Mouse (Mus musculus) adrenal gland, postnatal 10 days (tissue): ENCODE measurements around the gene Tspan9. TPM values are rescaled to one million over a fixed set of nuclear protein-coding genes. Genes with fewer than 3 reads are reported as not detected.

Experiments used
- DNase-seq: peaks from one replicate; pipeline ENCODE4 v3.0.0; 2021; ENCODE audit warnings: mixed read lengths
- total RNA-seq, 2 experiments: library from RNA; stranded (reverse); gene quantifications; 2 replicates each; pipeline ENCODE4 v1.2.3; 2021

Gene Tspan9
- total RNA-seq, 2 experiments from 2014 or later: 55.8 to 66.3 TPM

DNA sequence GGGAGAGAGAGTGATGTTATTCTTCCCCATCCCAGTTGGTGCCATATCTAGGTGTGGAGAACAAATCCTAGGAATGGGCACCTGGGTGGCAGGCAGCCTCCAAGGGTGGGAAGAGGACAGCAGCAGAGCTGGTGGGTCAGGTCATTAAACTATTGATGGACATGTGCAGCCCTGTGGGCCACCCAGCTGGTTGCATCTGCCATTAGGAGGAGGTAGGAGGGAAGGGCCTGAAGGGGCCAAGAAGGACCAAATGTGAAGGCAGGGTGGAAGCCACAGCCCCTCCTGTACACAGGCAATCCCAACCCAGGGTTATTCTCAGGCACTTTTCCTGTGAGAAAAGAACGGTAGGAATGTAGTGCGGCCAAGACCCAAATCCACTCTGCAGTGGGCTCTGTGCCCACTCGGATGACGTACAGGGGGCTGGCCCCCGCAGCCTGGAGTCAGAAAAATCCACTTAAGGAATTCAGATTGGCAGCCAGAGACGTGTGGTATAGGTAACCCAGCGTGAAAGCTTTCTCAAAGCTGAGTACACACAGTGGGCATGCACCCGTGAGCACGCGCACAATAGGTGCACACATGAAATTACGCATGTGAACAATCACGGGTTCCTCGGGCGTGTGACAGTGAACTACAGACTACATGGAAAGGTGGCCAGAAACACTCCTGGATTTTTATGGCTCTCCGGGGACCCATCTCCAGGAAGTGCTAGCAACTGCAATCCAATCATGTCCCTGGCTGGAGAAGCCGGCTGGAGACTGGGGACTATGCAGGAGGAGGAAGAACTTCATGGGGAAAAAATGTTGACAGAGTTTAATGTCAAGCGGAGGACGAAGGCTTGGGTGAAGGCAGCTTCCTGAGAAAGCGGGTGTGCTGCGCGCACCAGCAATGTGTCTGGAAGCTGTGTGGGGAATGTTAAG lies 67.0 kb downstream of the Tspan9 start:
- peak; percentile 43 for DNase-seq

DNA sequence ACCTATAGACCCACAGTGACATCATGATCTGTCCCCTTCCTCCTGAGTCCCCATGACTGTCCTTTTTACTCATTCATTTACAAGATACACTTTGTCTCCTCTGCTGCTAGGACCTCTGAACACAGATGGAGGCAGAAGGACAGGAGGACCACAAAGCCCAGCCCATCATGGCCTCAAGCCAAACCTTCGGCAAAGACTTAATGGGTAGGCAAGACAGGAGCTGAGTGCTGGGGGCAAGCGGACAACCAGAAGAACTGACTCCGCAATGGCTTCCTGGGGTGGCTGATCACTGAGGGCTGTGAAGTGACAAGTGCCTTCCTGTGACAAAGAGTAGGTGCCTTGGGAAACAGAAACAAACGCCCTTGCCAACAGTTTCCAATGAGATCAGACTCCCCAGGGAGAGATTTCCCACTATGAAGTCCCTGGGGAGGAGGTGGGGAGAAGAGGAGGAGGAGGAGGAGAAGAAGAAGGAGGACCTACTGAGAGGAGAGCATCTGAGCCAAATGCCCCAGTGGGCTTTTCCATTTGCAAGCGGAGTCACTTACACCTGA lies 67.9 kb downstream of the Tspan9 start:
- DNase-seq: no peak

DNA sequence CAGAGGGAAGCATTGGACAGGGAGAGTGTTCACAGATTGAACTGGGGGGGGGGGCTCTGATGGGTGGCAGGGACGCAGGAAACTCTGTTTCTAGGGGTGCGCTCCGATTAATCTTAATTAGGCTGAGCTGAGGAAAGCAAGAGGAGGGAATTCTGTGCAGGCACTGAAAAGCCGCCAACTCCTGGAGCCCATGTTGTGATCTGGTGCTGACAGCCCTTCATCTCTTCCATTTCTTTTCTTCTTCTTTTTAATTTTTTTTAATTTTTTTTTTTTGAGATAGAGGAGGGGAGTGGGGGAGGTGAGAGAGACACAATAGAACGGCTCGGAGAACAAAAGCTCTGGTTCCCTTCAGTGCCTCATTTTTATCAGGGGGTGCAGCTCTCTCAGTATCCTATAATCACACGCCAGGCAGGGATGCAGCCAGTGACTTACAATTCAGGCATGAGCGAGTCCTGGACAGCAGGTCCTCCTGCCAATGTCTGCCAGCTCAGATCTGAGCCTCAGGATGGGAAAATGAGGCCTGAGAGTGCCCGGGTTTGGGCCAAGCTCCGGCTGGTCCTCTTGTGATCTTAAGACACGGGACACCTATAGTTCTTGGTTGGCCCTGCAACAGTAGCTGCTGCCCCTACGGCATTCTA lies 72.4 kb downstream of the Tspan9 start:
- DNase-seq: no peak

DNA sequence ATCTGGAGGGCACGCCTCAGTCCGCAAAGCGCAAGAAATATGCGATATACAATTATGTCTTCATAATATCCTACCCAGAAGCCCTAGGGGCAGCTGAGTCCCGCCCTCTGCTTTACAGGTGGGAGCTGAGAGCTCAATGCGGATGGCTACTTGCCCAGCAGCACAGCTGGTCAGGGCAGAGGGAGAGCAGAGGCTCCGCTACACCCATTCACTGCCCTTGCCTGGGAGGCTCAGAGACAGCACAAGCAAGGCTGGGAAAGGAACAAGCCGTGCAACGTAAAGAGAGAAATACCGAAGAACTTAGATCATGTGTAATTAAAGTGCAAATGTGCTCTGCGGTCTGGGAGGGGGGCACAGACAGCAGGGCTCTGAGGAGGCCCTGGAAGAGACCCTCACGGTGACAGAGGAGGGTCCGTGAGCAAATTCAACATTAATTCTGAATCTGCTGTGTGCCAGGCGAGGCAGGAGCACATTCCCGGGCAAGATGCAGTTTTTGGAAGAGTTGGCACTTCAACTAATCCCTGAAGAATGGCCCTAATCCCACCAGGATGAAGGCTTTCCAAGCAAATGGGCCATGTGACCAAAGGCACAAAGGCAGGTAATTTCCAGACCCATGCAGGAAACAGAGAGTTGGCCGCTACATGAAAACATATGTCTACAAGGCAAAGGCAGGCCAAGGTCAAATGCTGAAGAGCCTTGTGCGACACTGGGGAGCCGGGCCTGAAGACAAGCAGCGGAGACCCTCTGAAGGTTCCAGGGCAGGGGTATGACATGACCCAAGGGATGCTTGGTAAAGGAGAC lies 73.1 kb downstream of the Tspan9 start:
- DNase-seq: no peak

DNA sequence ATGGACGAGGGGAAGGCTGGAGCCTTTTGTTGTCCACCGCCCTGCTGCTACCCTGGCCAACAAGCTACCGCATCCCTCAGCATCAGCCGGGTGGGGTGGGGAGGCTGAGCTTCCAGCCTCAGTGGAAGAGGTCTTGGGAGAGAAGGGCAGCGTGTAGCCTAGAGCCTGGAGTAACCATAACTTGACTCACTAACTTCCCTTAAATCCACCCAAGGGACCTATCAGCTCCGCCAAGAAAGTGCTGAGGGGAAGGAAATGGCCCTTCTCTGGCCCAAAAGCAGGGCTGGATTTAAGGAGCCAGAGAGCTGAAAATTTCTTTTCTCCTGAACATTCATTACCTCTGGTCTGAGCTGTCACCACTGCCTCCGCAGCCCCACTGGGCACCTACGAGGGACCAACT lies 75.2 kb downstream of the Tspan9 start:
- DNase-seq: no peak

DNA sequence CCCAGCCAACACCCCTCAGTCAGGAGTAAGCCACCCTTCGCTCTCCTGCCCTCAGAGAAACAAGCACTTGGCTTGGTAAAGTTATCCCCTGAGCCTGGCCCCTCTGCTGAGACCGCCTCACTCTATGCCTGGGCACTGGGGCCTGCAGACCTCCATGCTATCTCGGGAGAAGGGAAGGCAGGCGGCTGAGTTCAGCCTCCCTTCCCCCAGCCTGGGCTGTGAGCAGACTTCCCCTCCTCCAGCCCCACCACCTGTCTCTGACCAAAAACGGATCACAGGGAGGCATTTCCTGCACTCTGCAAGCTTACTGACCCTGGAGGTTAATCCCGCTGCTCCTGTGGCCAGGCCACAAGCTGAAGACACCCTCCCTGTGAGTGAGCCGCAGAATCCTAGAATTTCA lies 77.4 kb downstream of the Tspan9 start:
- DNase-seq: no peak

DNA sequence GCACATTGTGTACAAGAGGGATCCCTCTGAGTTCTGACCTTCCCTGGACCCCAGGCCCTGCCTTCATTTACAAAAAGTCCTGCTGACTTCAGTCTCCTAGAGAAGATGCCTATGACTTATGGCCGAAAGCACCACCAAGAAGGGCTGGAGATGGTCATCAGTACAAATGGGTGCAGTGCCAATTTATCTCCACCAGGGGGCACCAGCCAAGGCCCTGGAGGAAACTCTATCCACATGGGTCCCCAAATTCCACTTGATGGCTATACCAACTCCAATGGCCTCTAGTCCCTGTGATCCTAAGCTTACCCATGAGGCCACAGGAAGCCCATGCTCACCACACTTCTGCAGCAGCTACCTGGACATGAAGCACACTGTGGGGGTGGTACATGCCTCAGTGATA lies 79.9 kb downstream of the Tspan9 start:
- peak; percentile 67 for DNase-seq

DNA sequence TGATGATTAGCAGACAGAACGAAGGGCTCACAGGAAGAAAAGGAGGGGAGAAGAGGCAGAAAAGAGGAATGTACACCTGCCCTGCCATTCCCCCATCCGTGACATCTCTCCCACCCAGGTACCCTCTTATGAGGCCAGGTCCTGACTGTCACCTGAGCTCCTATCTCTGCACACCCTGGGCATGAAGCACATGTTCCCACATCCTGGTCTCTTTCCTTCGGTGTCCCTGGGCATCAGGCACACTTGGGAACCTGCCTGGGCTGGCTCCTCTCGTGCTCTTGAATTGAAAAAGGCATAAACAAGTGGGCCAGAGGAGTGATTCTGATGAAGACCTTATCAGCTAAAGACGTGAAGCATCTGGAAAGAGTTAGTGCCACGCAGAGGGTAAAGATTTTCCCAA lies 80.6 kb downstream of the Tspan9 start:
- no peak for DNase-seq

DNA sequence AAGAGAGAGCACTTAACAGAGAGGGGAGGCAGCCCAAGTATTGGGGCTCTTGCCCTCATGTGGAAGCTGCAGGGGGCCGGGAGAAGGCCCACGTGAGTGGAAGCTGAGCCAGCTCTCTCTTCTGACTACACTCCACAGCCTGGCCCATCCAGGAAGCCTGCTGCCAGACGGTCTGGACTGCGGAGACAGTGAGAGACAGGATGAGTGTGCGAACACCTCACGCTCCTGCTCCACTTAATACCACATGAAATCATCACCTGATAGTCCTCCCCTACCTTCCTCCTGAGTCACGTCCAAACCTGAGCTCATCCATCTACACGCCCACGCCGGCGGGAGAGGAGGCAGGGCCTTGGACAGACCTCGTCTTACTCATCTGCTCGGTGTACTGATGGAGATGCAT lies 81.2 kb downstream of the Tspan9 start:
- DNase-seq: no peak

DNA sequence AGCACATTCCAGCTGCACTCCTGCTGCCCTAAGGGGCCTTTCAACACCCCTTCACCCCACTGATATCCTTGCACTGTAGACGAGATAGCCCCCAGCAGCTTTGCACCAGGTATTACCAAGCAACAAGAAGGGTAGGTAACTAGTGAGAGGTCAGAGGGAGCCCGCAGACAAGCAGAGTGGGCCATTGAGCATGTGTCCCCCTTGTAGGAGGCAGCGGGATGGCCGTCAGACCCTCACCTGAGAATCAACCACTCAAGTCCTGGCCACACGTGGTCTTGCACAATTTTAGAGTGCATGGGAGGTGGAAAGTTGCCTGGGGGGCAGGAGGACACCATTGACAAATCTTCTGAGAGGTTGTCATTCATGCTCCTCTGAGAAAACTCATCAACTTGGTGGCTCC lies 82.1 kb downstream of the Tspan9 start:
- DNase-seq: no peak

DNA sequence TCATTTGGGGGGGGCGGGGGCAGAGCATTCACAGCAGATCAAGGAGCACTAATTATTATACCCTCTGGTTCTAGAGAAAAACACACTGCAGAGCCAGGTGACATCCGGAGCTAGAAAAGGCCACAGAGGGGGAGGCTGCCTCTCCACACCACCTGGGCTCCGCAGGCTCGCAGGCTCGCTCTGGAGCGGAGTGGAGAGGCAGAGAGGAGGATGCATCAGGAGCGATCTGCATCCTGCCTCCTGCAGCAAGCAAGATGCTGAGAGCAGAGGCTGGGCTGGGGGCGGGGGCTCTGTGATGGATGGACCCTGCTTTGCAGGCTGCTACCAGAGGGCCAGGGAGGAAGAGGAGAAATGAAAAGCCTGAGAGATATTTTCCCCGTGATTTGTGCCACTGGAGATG lies 84.8 kb downstream of the Tspan9 start:
- no peak for DNase-seq

DNA sequence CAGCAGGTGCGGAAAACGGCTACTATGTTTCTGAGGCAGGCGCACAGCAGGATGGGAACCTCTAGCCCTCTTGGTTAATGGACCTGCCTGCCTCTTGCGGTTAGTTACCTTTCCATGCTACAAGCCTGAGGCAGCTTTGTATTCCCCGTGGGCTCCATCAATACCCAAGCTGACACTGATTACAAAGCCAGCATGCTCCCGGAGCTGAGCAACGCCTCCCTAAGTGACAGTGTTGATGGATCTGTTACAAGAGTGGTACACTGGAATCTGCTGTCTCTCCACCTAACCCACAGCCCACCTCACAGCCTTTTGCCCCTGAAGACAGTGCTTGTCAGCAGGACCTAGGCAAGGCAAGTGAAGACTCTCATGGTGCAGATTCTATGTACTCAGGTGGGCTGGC lies 85.2 kb downstream of the Tspan9 start:
- no peak for DNase-seq

DNA sequence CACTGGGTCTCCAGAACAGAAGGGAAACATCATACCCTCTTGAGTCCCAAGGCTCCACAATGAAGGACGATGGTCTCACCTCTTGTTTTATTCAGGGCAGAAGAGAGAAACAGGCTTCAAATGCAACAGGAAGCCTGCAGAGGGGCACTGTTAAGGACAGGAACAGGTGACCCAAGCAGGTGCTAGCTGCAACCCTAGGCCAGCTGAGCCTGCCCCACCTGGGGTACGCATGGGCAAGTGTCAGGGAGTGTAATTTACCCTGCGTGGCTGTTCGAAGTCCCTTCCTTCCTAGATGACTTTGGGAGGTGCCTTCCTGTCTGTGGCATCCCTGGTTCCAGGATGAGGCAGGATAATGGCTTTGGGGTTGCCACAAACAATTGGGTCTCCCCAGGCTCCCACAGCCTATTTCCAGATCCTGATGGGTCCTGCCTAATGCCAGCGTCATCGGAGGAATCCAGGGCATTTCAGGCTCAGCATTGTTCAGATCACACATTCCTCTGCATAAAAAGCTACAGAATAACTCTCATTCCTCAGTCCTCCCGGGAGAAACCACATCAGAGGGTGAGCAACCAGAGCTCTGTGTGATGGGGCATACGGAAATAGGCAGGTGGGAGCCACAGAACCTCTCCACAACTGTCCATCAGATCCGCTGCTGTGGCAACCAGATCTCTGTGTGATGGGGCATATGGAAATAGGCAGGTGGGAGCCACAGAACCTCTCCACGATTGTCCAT lies 90.2 kb downstream of the Tspan9 start:
- no peak for DNase-seq

DNA sequence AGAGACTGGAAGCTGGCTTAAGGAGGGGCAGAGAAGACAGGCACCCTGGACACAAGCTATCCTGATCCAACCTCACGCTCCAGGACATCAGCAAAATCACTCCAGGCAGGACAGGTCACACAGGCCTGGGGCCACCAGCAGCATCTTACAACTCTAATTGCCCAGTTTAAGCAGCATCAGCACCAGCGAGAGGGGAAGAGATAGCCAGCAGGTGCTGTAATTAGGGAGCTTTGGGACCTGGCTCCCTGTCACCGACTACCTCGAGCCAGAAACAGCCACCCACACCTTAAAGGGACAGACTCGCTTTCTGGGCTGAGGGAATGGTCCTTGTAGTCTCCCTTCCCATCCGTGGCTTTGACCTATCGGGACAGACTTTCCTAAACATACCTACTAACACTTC lies 95.7 kb downstream of the Tspan9 start:
- DNase-seq: no peak

DNA sequence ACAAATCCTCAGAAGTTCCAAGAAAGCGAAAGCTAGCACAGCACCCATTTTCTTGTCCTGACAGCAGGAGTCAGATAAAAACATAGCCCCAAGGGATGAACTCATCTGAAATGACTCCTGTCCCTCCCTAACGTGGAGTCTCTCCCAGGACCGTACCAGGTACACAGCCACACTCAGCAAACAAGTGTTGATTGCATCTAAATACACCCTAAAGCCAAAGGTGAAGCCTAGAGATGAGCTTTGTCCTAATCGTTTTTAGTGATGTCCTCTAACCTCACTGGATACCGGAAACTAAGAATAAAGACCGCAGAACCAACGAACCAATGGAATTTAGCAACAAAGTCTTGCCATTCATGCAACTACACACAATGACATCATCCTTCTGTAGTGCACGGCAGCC lies 96.2 kb downstream of the Tspan9 start:
- DNase-seq: no peak

DNA sequence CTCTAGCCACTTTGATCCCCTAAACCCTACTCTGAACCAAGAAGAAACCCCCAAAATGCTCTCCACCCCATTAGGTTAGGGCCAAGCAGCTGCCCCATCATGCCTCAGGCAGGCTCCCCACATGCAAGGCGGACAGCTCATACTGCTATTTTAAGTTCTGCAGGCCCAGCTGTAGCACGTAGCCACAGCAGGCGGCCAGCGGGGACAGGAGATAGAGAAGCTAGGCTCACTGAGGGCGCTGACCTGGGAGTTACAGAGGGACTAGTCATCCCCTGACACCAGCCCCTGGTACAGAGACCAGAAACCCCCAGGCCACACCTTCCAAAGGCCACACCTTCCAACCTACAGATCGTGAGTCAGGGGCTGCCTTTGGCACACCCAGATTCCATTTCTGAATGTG lies 96.6 kb downstream of the Tspan9 start:
- no peak for DNase-seq

DNA sequence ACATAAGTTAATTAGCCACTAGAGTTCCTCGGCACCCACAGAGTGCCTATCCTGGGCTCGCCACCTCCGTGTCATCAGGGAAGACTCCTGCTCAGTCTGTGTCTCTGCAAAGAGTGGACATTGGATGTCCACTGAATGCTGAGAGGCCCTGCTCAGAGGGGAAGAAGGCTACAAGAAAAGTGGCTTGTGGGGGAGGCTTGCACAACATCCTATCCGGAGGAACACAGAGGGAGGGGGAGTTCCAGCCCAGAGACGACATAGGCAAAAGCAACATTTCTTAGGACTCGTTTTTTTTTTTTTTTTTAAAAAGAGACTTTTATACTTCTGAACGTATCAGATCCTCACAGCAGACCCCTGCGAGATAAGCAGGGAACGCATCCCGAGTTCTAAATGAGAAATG lies 98.7 kb downstream of the Tspan9 start:
- DNase-seq: no peak

DNA sequence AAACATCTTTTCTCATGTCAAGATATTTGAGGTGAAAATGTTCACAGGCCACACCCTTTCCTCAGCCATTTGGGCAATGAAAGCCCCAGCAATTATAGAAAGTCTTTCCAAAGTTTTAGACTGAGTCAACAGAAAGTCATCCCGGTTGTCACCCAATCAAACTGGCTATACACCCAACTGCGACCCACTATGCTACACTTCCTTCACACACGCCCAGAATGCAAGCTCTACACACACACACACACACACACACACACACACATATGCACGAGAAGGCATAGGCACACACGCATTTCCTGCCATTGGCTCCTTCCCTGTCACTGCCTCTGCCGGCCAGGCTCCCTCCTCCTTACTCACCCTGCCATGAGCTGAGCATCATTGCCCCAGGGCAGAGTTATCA lies 99.9 kb downstream of the Tspan9 start:
- DNase-seq: no peak

DNA sequence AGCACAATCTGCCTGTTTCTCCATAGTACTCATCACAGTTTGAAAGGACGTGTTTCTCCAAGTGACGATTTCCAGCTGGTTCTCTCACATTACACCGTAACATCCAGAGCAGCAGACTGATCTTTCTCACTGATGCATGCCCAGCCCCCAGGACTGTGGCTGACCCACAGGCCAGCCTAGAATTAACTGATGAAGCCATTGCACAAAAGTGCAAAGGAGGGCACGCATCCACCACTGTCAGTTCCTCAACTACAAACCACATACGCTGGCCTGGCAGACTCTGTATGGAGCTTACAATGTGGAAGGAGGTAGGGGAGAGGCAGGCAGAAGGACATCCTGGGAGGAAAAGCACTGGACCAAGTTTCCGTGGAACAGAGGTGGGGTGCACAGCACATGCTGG lies 101.6 kb downstream of the Tspan9 start:
- no peak for DNase-seq

DNA sequence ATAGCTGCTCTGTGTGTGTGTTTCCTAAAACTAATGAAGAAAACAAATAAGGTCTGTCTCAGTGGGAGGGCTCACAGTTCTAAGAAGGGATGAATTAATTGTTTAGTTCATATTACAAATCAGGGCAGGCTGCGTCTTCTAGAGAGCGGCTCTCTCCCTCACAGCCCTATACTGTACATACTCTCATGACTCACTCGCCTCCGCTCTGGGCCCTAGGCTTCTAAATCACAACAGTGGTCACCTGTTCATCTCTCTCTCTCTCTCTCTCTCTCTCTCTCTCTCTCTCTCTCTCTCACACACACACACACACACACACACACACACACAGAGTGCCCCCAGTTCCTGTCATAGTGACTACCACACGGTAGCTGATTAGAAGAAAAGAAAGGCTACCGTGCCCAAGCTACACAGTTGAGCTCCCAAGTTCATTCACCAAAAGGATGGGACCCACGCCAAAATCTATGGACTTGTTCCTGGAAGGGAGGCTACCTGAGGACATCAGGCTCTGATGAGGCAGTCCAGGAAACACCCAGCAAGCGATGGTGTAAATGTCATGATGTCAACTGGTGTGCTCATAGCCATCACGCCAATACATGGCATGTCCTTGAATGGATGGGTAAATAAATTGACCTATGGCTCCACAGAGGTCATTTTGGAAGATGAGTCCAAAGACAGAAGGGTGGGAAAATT lies 104.2 kb downstream of the Tspan9 start:
- DNase-seq: no peak

DNA sequence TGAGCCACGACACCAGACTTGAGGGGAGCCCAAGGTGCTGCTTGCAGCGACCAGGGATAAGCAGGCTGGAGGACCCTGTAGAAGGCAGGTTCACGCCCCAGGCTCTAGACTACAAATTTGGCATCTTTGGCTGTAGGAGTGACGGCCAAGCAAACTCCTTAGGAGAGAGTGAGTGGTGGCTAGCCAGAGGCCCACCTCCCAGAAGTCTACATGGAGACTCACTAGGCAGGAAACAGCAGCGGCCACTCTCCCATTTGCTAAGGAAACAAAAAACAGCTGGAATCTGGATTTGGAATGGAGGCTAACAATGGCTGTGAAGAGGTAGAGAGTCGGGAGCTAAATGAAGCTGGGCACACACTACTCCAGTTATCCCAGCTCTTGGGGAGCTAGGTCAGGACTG lies 104.8 kb downstream of the Tspan9 start:
- DNase-seq: no peak
